Mouse (Mus musculus): ENCODE data around the gene Mst1r. TPM values are rescaled to one million over a fixed set of nuclear protein-coding genes. Genes with fewer than 3 reads are reported as not detected.

The Mst1r gene
- 4.5 and 5.2 TPM in 2 replicates for polyA plus RNA-seq (2016; fragmentation: Nextera tagmentation; extraction: Ambion mirVana)

- H3K27ac ChIP-seq (ENCODE audit: poor library complexity, severe bottlenecking): no peak within 1 kb of the TSS
- H3K4me1 ChIP-seq (replicated peaks): peaks cover 48% of the 10 kb centered on the region
- peak within 1 kb of the TSS; percentile 70 for H3K9ac ChIP-seq
- H3K9me3 ChIP-seq (replicated peaks): no peaks in the 10 kb centered on the region
- WGBS: 16% methylated on average over 19 of the region's 19 CpGs
- H3K27me3 ChIP-seq (replicated peaks): peaks cover 24% of the 10 kb centered on the region
- peak within 1 kb of the TSS; percentile 90 for H3K4me2 ChIP-seq
- H3K4me3 ChIP-seq: peak within 1 kb of the TSS; percentile 48
- H3K36me3 ChIP-seq: peaks cover 8% of the 10 kb centered on the region; the same call in 1 of the 2 replicates
- ATAC-seq (ENCODE audit: insufficient number of reproducible peaks, low FRiP score): peak; percentile 78
These were observed at the start of gene Mst1r for GRCm38 (mm10) chr9:107906252-107906966. TSS of gene Mst1r (plus strand) at chr9:107906873.

GRCm38 (mm10) chr9:107858343-107858742 lies 48.3 kb upstream of the Mst1r start:
- Histone ChIP-seq H3K27ac (ENCODE audit: poor library complexity, severe bottlenecking) (no peak overlapping the region), H3K4me2 (no peak overlapping the region), H3K4me3 (no peak overlapping the region), H3K4me1 (replicated peaks) (no peaks in the 10 kb centered on the region; the same call in 1 of the 2 replicates), H3K36me3 (peaks cover 31% of the 10 kb centered on the region), H3K9me3 (replicated peaks) (no peaks in the 10 kb centered on the region), H3K9ac (no peak overlapping the region), H3K27me3 (replicated peaks) (no peaks in the 10 kb centered on the region)
- no peak for ATAC-seq (ENCODE audit: insufficient number of reproducible peaks, low FRiP score)
- WGBS: 89% methylated on average over 3 of the region's 3 CpGs

- Histone ChIP-seq H3K27ac (ENCODE audit: poor library complexity, severe bottlenecking) (no peak overlapping the region), H3K4me2 (no peak overlapping the region), H3K36me3 (peaks cover 17% of the 10 kb centered on the region), H3K4me3 (no peak overlapping the region), H3K9ac (no peak overlapping the region), H3K27me3 (replicated peaks) (no peaks in the 10 kb centered on the region), H3K9me3 (replicated peaks) (no peaks in the 10 kb centered on the region), H3K4me1 (replicated peaks) (0 out of 2 replicates have a peak, but pooled peaks cover 2% of the 10 kb centered on the region)
- no peak for ATAC-seq (ENCODE audit: insufficient number of reproducible peaks, low FRiP score)
- 57% methylated on average over 1 of the region's 1 CpGs for WGBS
These were observed 42.2 kb upstream of the Mst1r start for GRCm38 (mm10) chr9:107864493-107864892.

GRCm38 (mm10) chr9:107866081-107866480 lies 40.6 kb upstream of the Mst1r start:
- 94% methylated on average over 2 of the region's 2 CpGs for whole genome bisulfite sequencing
- Histone ChIP-seq H3K9ac (no peak overlapping the region), H3K4me2 (no peak overlapping the region)

GRCm38 (mm10) chr9:107872350-107873098 lies 34.1 kb upstream of the Mst1r start:
- H3K9ac ChIP-seq: peak overlapping the region; percentile 97
- under 1% methylated on average over 80 of the region's 80 CpGs for WGBS

More at GRCm38 (mm10) chr9:107866081-107866480, 40.6 kb upstream of the Mst1r start:
- Histone ChIP-seq H3K4me3 (no peak overlapping the region), H3K36me3 (peaks cover 15% of the 10 kb centered on the region), H3K27me3 (replicated peaks) (no peaks in the 10 kb centered on the region), H3K4me1 (replicated peaks) (peaks cover 5% of the 10 kb centered on the region), H3K9me3 (replicated peaks) (no peaks in the 10 kb centered on the region), H3K27ac (ENCODE audit: poor library complexity, severe bottlenecking) (no peak overlapping the region)
- ATAC-seq (ENCODE audit: insufficient number of reproducible peaks, low FRiP score): no peak

GRCm38 (mm10) chr9:107873137-107873536 lies 33.5 kb upstream of the Mst1r start, which contains the start of gene Rbm6:
TSS of gene Rbm6 (minus strand) at chr9:107873237.
- no peaks in the 10 kb centered on the region for H3K9me3 ChIP-seq (replicated peaks)
- peak within 1 kb of the TSS; percentile 97 for H3K27ac ChIP-seq (ENCODE audit: poor library complexity, severe bottlenecking)
- peak within 1 kb of the TSS; percentile 97 for H3K4me3 ChIP-seq
- H3K4me2 ChIP-seq: peak within 1 kb of the TSS; percentile 91
- H3K36me3 ChIP-seq: 0 out of 2 replicates have a peak, but pooled peaks cover 2% of the 10 kb centered on the region
- no peak for ATAC-seq (ENCODE audit: insufficient number of reproducible peaks, low FRiP score)
- H3K4me1 ChIP-seq (replicated peaks): peaks cover 15% of the 10 kb centered on the region
- 0 out of 2 replicates have a peak, but pooled peaks cover 4% of the 10 kb centered on the region for H3K27me3 ChIP-seq (replicated peaks)
- 9% methylated on average over 14 of the region's 14 CpGs for whole genome bisulfite sequencing
- H3K9ac ChIP-seq: peak within 1 kb of the TSS; percentile 97

More at GRCm38 (mm10) chr9:107872350-107873098, 34.1 kb upstream of the Mst1r start:
- Histone ChIP-seq H3K4me2 (peak overlapping the region; percentile 91), H3K4me3 (peak overlapping the region; percentile 97), H3K4me1 (replicated peaks) (peaks cover 15% of the 10 kb centered on the region), H3K36me3 (peaks cover 4% of the 10 kb centered on the region), H3K27ac (ENCODE audit: poor library complexity, severe bottlenecking) (peak overlapping the region; percentile 97), H3K9me3 (replicated peaks) (no peaks in the 10 kb centered on the region), H3K27me3 (replicated peaks) (0 out of 2 replicates have a peak, but pooled peaks cover 3% of the 10 kb centered on the region)
- peak; percentile 99 for ATAC-seq (ENCODE audit: insufficient number of reproducible peaks, low FRiP score)

GRCm38 (mm10) chr9:107880411-107880810 lies 26.3 kb upstream of the Mst1r start:
- no peak overlapping the region for H3K9ac ChIP-seq
- no peak for ATAC-seq (ENCODE audit: insufficient number of reproducible peaks, low FRiP score)

GRCm38 (mm10) chr9:107887804-107888266 lies 18.8 kb upstream of the Mst1r start, which contains the start of gene Mon1a:
TSS of gene Mon1a (plus strand) at chr9:107888151.
- no peaks in the 10 kb centered on the region for H3K36me3 ChIP-seq
- H3K4me2 ChIP-seq: peak within 1 kb of the TSS; percentile 90
- peak within 1 kb of the TSS; percentile 85 for H3K9ac ChIP-seq
- no peaks in the 10 kb centered on the region for H3K9me3 ChIP-seq (replicated peaks)
- WGBS: under 1% methylated on average over 28 of the region's 28 CpGs
- peak within 1 kb of the TSS; percentile 60; the same call in 1 of the 2 replicates for H3K27ac ChIP-seq (ENCODE audit: poor library complexity, severe bottlenecking)
- ATAC-seq (ENCODE audit: insufficient number of reproducible peaks, low FRiP score): peak; percentile 98
- H3K4me3 ChIP-seq: peak within 1 kb of the TSS; percentile 86
- H3K4me1 ChIP-seq (replicated peaks): peaks cover 18% of the 10 kb centered on the region
- peaks cover 6% of the 10 kb centered on the region; the same call in 1 of the 2 replicates for H3K27me3 ChIP-seq (replicated peaks)

More at GRCm38 (mm10) chr9:107880411-107880810, 26.3 kb upstream of the Mst1r start:
- Histone ChIP-seq H3K4me3 (no peak overlapping the region), H3K27me3 (replicated peaks) (peaks cover 4% of the 10 kb centered on the region; the same call in 1 of the 2 replicates), H3K27ac (ENCODE audit: poor library complexity, severe bottlenecking) (no peak overlapping the region), H3K4me2 (no peak overlapping the region), H3K9me3 (replicated peaks) (no peaks in the 10 kb centered on the region), H3K36me3 (no peaks in the 10 kb centered on the region), H3K4me1 (replicated peaks) (no peaks in the 10 kb centered on the region)
- WGBS: 73% methylated on average over 4 of the region's 4 CpGs

GRCm38 (mm10) chr9:107888267-107888850 lies 18.3 kb upstream of the Mst1r start:
- Histone ChIP-seq H3K9me3 (replicated peaks) (no peaks in the 10 kb centered on the region), H3K4me2 (peak overlapping the region; percentile 90), H3K4me1 (replicated peaks) (peaks cover 18% of the 10 kb centered on the region), H3K27me3 (replicated peaks) (peaks cover 6% of the 10 kb centered on the region; the same call in 1 of the 2 replicates), H3K36me3 (no peaks in the 10 kb centered on the region), H3K4me3 (peak overlapping the region; percentile 86), H3K27ac (ENCODE audit: poor library complexity, severe bottlenecking) (peak overlapping the region; percentile 60; the same call in 1 of the 2 replicates), H3K9ac (peak overlapping the region; percentile 85)
- 2% methylated on average over 18 of the region's 18 CpGs for WGBS
- ATAC-seq (ENCODE audit: insufficient number of reproducible peaks, low FRiP score): peak; percentile 69

GRCm38 (mm10) chr9:107890260-107890659 lies 16.4 kb upstream of the Mst1r start:
- WGBS: 73% methylated on average over 6 of the region's 6 CpGs
- no peak for ATAC-seq (ENCODE audit: insufficient number of reproducible peaks, low FRiP score)
- no peaks in the 10 kb centered on the region for H3K36me3 ChIP-seq

More at GRCm38 (mm10) chr9:107890260-107890659, 16.4 kb upstream of the Mst1r start:
- Histone ChIP-seq H3K4me3 (no peak overlapping the region), H3K27ac (ENCODE audit: poor library complexity, severe bottlenecking) (no peak overlapping the region), H3K27me3 (replicated peaks) (peaks cover 6% of the 10 kb centered on the region; the same call in 1 of the 2 replicates), H3K9me3 (replicated peaks) (no peaks in the 10 kb centered on the region), H3K4me2 (no peak overlapping the region), H3K9ac (no peak overlapping the region), H3K4me1 (replicated peaks) (peaks cover 18% of the 10 kb centered on the region)

Data from heart, embryonic 12.5 days (tissue).